Mouse (Mus musculus): Measurements from ENCODE around the gene Kif9. TPM values are rescaled to one million over a fixed set of nuclear protein-coding genes. Genes with fewer than 3 reads are reported as not detected.

The Kif9 gene
- polyA plus RNA-seq, 1 experiment: 5.3 TPM

DNA sequence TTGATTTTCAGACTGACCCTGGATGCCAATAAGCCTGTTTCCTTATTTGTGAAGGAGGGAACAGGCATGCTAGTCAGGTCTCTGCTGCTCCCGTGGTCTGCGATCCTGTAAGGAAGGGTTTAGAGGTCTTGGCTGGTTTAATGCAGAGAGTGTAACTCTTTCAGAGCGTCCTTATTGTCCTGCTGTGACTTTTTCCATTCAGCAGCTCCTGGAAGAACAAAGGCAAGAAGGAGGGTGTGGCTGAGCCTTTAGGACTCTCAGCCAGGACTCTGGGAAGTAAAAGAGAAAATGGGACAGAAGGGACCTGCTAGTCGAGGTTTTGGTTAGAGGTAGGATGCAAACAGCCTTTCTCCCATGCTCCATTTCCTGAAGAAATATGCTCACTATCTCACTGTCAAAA lies 12.1 kb downstream of the Kif9 start:
- no peak overlapping the region for H3K27ac ChIP-seq (ENCODE audit: insufficient read depth, low read length)
- H3K4me3 ChIP-seq (ENCODE audit: insufficient read depth, low read length): no peak overlapping the region
- TF ChIP-seq POLR2A (IDR thresholded peaks at IDR 0.05; ENCODE audit: extremely low read depth, insufficient read depth, low read length): no peak
- TF ChIP-seq CTCF (IDR thresholded peaks at IDR 0.05; ENCODE audit: extremely low read depth, insufficient read depth, low read length): no peak
- no peaks in the 10 kb centered on the region for H3K4me1 ChIP-seq (ENCODE audit: control insufficient read depth, insufficient read depth, low read length)

DNA sequence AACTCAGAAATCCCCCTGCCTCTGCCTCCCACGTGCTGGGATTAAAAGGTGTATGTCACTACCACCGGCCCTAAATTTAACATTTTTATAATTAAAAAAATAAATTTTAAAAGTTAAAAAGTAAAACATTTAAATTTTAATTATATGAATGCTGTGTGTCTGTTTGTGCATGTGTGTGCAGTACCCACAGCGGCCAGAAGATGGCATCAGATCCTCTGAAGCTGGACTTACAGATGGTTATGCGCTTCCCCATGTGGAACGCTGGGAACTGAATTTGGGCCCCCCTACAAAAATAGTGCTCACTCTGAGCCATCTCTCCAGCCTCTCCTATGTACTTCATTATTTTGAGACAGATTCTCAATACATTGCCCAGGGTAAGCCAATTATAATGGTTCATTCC lies 14.2 kb downstream of the Kif9 start:
- no peak for TF ChIP-seq CTCF (IDR thresholded peaks at IDR 0.05; ENCODE audit: extremely low read depth, insufficient read depth, low read length)
- TF ChIP-seq POLR2A (IDR thresholded peaks at IDR 0.05; ENCODE audit: extremely low read depth, insufficient read depth, low read length): no peak
- Histone ChIP-seq H3K4me1 (ENCODE audit: control insufficient read depth, insufficient read depth, low read length) (no peaks in the 10 kb centered on the region), H3K4me3 (ENCODE audit: insufficient read depth, low read length) (no peak overlapping the region), H3K27ac (ENCODE audit: insufficient read depth, low read length) (no peak overlapping the region)

DNA sequence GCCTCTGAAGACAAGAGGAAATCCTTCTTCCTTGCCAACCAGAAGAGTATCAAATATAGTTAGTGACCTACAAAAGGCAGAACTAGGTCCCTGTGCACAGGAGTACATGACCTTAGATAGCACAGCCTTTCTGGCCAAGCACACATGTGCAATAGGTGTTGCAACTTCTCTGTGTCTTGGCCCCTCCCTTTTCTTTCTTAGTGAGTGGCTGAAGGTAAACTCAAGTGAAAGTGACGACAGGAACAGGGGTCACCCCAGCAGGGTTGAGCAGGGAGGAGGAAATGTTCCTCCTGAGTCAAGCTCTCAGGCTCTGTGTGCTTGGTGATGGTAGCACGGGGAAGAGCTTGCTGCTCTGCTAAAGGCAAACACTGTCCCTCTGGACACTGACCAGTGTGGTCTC lies 49.0 kb downstream of the Kif9 start:
- no peaks in the 10 kb centered on the region for H3K4me1 ChIP-seq (ENCODE audit: control insufficient read depth, insufficient read depth, low read length)
- TF ChIP-seq POLR2A (IDR thresholded peaks at IDR 0.05; ENCODE audit: extremely low read depth, insufficient read depth, low read length) (no peak), CTCF (IDR thresholded peaks at IDR 0.05; ENCODE audit: extremely low read depth, insufficient read depth, low read length) (no peak)
- H3K27ac ChIP-seq (ENCODE audit: insufficient read depth, low read length): no peak overlapping the region
- H3K4me3 ChIP-seq (ENCODE audit: insufficient read depth, low read length): no peak overlapping the region

DNA sequence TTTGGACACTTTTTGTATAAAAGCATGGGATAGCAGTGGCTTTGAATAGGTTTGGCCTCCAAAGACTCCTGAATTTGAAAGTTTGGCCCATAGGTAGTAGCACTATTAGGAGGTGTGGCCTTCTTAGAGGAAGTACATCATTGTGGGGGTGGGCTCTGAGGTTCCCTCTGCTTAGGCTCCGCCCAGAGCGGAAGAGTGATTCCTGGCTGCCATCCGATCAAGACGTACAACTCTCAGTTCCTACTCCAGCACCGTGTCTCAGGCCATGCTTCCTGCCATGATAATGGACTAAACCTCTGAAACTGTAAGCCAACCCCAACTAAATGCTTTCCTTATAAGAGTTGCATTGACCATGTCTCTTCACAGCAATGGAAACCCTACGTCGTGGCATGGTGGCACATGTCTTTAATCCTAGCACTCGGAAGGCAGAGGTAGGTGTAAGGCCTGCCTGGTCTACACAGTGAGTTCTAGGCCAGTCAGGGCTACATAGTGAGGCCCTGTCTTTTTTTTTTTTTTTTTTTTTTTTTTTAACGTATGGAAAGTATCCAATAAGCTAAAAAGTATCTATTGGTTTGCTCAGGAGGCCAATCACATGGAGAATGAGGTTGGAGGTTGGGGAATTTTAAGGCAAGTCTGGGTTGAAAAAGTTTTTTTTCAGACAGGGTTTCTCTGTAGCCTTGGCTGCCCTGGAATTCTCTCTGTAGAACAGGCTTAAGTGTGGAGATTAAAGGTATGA lies 52.4 kb downstream of the Kif9 start:
- H3K4me1 ChIP-seq (ENCODE audit: control insufficient read depth, insufficient read depth, low read length): peaks cover 2% of the 10 kb centered on the region
- TF ChIP-seq POLR2A (IDR thresholded peaks at IDR 0.05; ENCODE audit: extremely low read depth, insufficient read depth, low read length): no peak
- no peak for TF ChIP-seq CTCF (IDR thresholded peaks at IDR 0.05; ENCODE audit: extremely low read depth, insufficient read depth, low read length)
- no peak overlapping the region for H3K4me3 ChIP-seq (ENCODE audit: insufficient read depth, low read length)
- H3K27ac ChIP-seq (ENCODE audit: insufficient read depth, low read length): no peak overlapping the region

DNA sequence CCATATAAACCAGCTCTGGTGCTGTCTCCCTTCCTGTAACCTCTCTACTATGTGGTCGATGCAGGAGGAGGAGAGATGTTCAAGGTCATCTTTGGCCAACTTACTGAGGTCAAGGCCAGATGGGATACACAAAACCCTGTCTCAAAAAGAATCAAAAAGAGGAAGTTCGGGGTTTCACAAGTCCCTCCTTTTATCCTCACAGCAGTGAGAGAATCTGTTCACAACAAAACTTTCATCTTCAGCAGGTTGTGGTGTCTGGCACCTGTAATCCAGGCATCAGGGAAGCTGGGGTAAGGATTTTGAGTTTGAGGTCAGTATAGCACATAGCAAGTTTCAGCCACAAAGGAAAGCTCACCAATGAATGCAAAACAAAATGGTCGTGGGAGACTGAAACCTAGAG lies 53.9 kb downstream of the Kif9 start:
- Histone ChIP-seq H3K27ac (ENCODE audit: insufficient read depth, low read length) (no peak overlapping the region), H3K4me3 (ENCODE audit: insufficient read depth, low read length) (no peak overlapping the region), H3K4me1 (ENCODE audit: control insufficient read depth, insufficient read depth, low read length) (peaks cover 5% of the 10 kb centered on the region)
- TF ChIP-seq CTCF (IDR thresholded peaks at IDR 0.05; ENCODE audit: extremely low read depth, insufficient read depth, low read length) (no peak), POLR2A (IDR thresholded peaks at IDR 0.05; ENCODE audit: extremely low read depth, insufficient read depth, low read length) (no peak)

DNA sequence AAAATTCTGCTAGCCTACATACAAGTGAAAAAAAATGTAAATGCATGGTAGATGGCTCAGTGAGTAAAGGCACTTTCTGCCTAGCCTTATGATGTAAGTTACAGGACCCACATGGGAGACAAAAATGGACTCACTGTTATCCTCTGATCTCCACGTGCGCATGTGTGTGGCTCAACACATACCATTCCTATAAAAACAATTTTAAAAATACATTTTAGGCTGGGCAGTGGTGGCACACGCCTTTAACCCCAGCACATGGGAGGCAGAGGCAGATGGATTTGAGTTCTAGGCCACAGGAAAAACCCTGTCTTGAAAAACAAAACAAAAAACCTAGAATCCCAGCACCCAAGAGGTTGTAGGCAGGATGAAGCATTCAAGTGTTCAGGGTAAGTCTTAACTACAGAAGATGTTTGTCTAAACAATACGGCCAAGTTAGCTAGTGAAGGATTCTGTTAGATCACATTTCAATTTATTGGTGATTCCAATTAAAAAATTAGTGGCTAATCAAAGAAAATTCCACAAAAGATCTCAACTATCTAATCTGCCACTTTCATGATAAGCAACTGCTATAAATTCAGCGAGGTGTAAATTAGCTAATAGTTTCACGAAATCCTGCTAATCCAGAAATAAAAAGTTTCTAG lies 54.5 kb downstream of the Kif9 start:
- no peak overlapping the region for H3K27ac ChIP-seq (ENCODE audit: insufficient read depth, low read length)
- TF ChIP-seq POLR2A (IDR thresholded peaks at IDR 0.05; ENCODE audit: extremely low read depth, insufficient read depth, low read length) (no peak), CTCF (IDR thresholded peaks at IDR 0.05; ENCODE audit: extremely low read depth, insufficient read depth, low read length) (no peak)
- H3K4me1 ChIP-seq (ENCODE audit: control insufficient read depth, insufficient read depth, low read length): peaks cover 5% of the 10 kb centered on the region
- peak overlapping the region; percentile 95; the same call in 1 of the 2 replicates for H3K4me3 ChIP-seq (ENCODE audit: insufficient read depth, low read length)

DNA sequence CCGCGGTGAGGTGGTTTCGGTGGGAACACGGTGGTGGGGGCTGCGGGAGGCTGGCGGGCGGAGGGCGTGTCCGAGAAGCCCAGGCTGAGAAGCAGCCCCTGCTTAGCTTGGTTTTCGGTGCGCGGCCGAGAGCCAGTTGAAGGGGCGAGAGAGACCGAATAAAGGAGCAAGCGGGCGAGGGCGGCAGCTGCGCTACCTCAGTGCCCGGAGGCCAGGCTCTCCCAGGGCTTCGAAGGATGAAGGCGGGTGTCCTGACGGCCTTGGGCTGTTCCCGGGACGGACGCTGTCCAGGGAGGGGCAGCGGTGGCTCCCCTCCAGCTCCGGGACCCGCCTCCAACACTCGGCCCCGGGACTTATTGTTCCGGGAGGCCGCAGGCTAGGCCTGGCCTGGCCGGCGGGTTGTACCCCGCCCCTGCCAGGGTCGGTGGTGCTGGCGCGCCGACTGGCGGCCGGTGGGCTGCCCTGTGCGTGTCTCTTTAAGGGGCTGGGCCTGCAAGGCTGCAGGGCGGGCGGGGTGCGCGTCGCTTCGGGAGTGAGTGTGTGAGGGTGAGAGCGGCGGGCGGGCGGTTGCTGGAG lies 55.2 kb downstream of the Kif9 start:
- Histone ChIP-seq H3K4me3 (ENCODE audit: insufficient read depth, low read length) (peak overlapping the region; percentile 95), H3K27ac (ENCODE audit: insufficient read depth, low read length) (peak overlapping the region; percentile 71), H3K4me1 (ENCODE audit: control insufficient read depth, insufficient read depth, low read length) (peaks cover 5% of the 10 kb centered on the region)
- TF ChIP-seq CTCF (IDR thresholded peaks at IDR 0.05; ENCODE audit: extremely low read depth, insufficient read depth, low read length) (peak; percentile 33; the same call in 1 of the 2 replicates), POLR2A (IDR thresholded peaks at IDR 0.05; ENCODE audit: extremely low read depth, insufficient read depth, low read length) (no peak)

DNA sequence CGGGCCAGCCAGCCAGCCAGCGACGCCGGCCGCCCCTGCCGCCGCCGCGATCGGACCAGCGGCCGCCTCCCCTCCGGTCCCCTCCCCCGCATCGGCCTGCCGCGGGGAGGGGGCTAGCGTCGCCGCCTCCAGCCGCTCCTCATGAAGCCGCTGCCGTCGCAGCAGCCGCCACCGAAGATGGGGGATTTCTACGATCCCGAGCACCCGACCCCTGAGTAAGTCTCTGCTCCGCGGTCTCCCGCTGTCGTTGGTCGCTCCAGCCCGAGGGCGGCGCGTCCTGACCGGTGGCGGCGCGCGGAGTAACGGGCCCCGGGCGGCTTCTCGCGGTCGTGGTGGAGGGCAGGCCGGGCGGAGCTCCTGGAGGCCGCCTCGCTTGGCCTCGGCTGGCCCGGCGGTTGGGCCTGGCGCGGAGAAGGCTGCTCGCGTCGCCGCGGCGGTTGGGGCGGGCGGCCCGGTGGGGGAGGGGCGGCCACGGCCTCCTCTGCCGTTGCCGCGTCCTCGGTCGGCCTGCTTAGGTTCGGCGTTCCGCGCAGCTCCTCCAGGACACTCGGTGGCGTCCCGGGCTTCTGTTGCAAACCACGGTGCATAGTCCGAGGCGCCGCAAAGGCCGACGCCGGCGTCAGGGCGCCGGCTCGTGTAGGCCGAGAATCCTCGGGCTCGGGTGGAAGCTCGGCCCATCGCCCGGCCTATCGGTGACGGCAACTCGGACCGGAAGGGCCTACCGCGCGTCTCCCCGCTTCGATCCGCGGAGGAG lies 56.0 kb downstream of the Kif9 start, which contains the start of gene Setd2:
Gene Setd2, plus strand, starts transcription at position 60 of the 754 bp plus-strand sequence.
- Histone ChIP-seq H3K4me3 (ENCODE audit: insufficient read depth, low read length) (peak within 1 kb of the TSS; percentile 95), H3K4me1 (ENCODE audit: control insufficient read depth, insufficient read depth, low read length) (peaks cover 6% of the 10 kb centered on the region), H3K27ac (ENCODE audit: insufficient read depth, low read length) (peak within 1 kb of the TSS; percentile 100)
- TF ChIP-seq POLR2A (IDR thresholded peaks at IDR 0.05; ENCODE audit: extremely low read depth, insufficient read depth, low read length): no peak
- TF ChIP-seq CTCF (IDR thresholded peaks at IDR 0.05; ENCODE audit: extremely low read depth, insufficient read depth, low read length): no peak

DNA sequence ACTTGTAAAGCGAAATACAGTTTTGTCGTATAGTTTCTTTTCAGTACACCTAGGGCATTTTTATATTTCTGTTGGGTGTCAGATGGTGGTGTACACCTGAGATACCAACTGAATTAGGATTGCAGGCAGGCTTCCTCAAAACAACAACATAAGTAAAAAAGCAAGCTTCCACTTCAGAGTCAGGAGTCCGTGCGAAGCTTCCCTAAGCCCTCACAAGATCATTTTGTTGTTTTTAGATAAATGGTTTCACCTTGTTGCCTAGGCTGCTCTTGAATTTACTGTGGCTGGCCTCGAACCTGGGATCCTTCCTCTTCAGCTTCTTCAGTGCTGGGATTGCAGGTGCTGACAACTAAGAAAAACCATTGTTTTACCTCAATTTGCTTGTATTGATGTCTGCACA lies 56.9 kb downstream of the Kif9 start:
- TF ChIP-seq CTCF (IDR thresholded peaks at IDR 0.05; ENCODE audit: extremely low read depth, insufficient read depth, low read length) (no peak), POLR2A (IDR thresholded peaks at IDR 0.05; ENCODE audit: extremely low read depth, insufficient read depth, low read length) (no peak)
- peaks cover 8% of the 10 kb centered on the region for H3K4me1 ChIP-seq (ENCODE audit: control insufficient read depth, insufficient read depth, low read length)
- H3K4me3 ChIP-seq (ENCODE audit: insufficient read depth, low read length): peak overlapping the region; percentile 95; the same call in 1 of the 2 replicates
- no peak overlapping the region for H3K27ac ChIP-seq (ENCODE audit: insufficient read depth, low read length)
